Mouse (Mus musculus): ENCODE measurements around the gene Capn12. TPM values are rescaled to one million over a fixed set of nuclear protein-coding genes. Genes with fewer than 3 reads are reported as not detected.
"Not testable (repeated sequence)": the region's sequence is repeated elsewhere in the genome, so short reads cannot be mapped to it uniquely, and the experiment has no call there.

Gene Capn12
- polyA plus RNA-seq, 1 experiment from 2014 or later = 0.22 TPM

- H3K4me3 ChIP-seq (ENCODE audit: inconsistent target) = no peak overlapping the region
- H3K79me2 ChIP-seq (ENCODE audit: inconsistent target) = no peaks in the 10 kb centered on the region
- H3K27ac ChIP-seq = no peak overlapping the region
- WGBS (ENCODE audit: missing documents) = 95% methylated on average over 22 of the region's 28 CpGs
- no peaks in the 10 kb centered on the region for H3K36me3 ChIP-seq (ENCODE audit: inconsistent target)
These were observed 14.3 kb upstream of the Capn12 start for GRCm38 (mm10) chr7:28866769-28867507.

- 25% methylated on average over 17 of the region's 23 CpGs for WGBS (ENCODE audit: missing documents)
- not testable (repeated sequence) for H3K4me3 ChIP-seq (ENCODE audit: inconsistent target); H3K79me2 ChIP-seq (ENCODE audit: inconsistent target); H3K36me3 ChIP-seq (ENCODE audit: inconsistent target)
- peak overlapping the region; percentile 17 for H3K27ac ChIP-seq
These were observed 13.5 kb upstream of the Capn12 start for GRCm38 (mm10) chr7:28867508-28868340.

- H3K36me3 ChIP-seq (ENCODE audit: inconsistent target) = no peaks in the 10 kb centered on the region
- WGBS (ENCODE audit: missing documents) = 70% methylated on average over 20 of the region's 24 CpGs
- H3K79me2 ChIP-seq (ENCODE audit: inconsistent target) = no peaks in the 10 kb centered on the region
- H3K27ac ChIP-seq = no peak overlapping the region
- no peak overlapping the region for H3K4me3 ChIP-seq (ENCODE audit: inconsistent target)
These were observed 10.1 kb upstream of the Capn12 start for GRCm38 (mm10) chr7:28870901-28871664.

GRCm38 (mm10) chr7:28874565-28874964 is 6.7 kb upstream of the Capn12 start:
- Histone ChIP-seq H3K79me2 (ENCODE audit: inconsistent target) (no peaks in the 10 kb centered on the region), H3K27ac (no peak overlapping the region), H3K4me3 (ENCODE audit: inconsistent target) (no peak overlapping the region), H3K36me3 (ENCODE audit: inconsistent target) (no peaks in the 10 kb centered on the region)
- WGBS (ENCODE audit: missing documents) = 94% methylated on average over 2 of the region's 2 CpGs

- no peak overlapping the region for H3K4me3 ChIP-seq (ENCODE audit: inconsistent target)
- H3K79me2 ChIP-seq (ENCODE audit: inconsistent target) = no peaks in the 10 kb centered on the region
- H3K36me3 ChIP-seq (ENCODE audit: inconsistent target) = no peaks in the 10 kb centered on the region
- no peak overlapping the region for H3K27ac ChIP-seq
- 93% methylated on average over 3 of the region's 4 CpGs for WGBS (ENCODE audit: missing documents)
These were observed 5.1 kb upstream of the Capn12 start for GRCm38 (mm10) chr7:28876099-28876498.

- H3K27ac ChIP-seq = no peak overlapping the region
- 88% methylated on average over 7 of the region's 7 CpGs for WGBS (ENCODE audit: missing documents)
- no peaks in the 10 kb centered on the region for H3K36me3 ChIP-seq (ENCODE audit: inconsistent target)
- H3K79me2 ChIP-seq (ENCODE audit: inconsistent target) = no peaks in the 10 kb centered on the region
- no peak overlapping the region for H3K4me3 ChIP-seq (ENCODE audit: inconsistent target)
These were observed 4.1 kb upstream of the Capn12 start for GRCm38 (mm10) chr7:28877155-28877554.

GRCm38 (mm10) chr7:28877856-28878255 is 3.4 kb upstream of the Capn12 start:
- H3K79me2 ChIP-seq (ENCODE audit: inconsistent target) = no peaks in the 10 kb centered on the region
- H3K27ac ChIP-seq = no peak overlapping the region
- no peaks in the 10 kb centered on the region for H3K36me3 ChIP-seq (ENCODE audit: inconsistent target)
- 100% methylated on average over 4 of the region's 4 CpGs for WGBS (ENCODE audit: missing documents)
- H3K4me3 ChIP-seq (ENCODE audit: inconsistent target) = no peak overlapping the region

GRCm38 (mm10) chr7:28879606-28880005 is 1.6 kb upstream of the Capn12 start:
- Histone ChIP-seq H3K36me3 (ENCODE audit: inconsistent target) (no peaks in the 10 kb centered on the region), H3K79me2 (ENCODE audit: inconsistent target) (no peaks in the 10 kb centered on the region), H3K27ac (no peak overlapping the region), H3K4me3 (ENCODE audit: inconsistent target) (no peak overlapping the region)
- 91% methylated on average over 7 of the region's 7 CpGs for WGBS (ENCODE audit: missing documents)

GRCm38 (mm10) chr7:28880554-28880953 is 668 bp upstream of the Capn12 start:
- H3K36me3 ChIP-seq (ENCODE audit: inconsistent target) = no peaks in the 10 kb centered on the region
- H3K4me3 ChIP-seq (ENCODE audit: inconsistent target) = no peak overlapping the region
- no peaks in the 10 kb centered on the region for H3K79me2 ChIP-seq (ENCODE audit: inconsistent target)
- no peak overlapping the region for H3K27ac ChIP-seq
- WGBS (ENCODE audit: missing documents) = 89% methylated on average over 10 of the region's 10 CpGs

- H3K4me3 ChIP-seq (ENCODE audit: inconsistent target) = no peak overlapping the region
- no peak overlapping the region for H3K27ac ChIP-seq
- WGBS (ENCODE audit: missing documents) = 87% methylated on average over 10 of the region's 11 CpGs
- H3K36me3 ChIP-seq (ENCODE audit: inconsistent target) = no peaks in the 10 kb centered on the region
- H3K79me2 ChIP-seq (ENCODE audit: inconsistent target) = no peaks in the 10 kb centered on the region
These were observed 1.8 kb downstream of the Capn12 start for GRCm38 (mm10) chr7:28883039-28883438.

- H3K36me3 ChIP-seq (ENCODE audit: inconsistent target); H3K4me3 ChIP-seq (ENCODE audit: inconsistent target); H3K27ac ChIP-seq; H3K79me2 ChIP-seq (ENCODE audit: inconsistent target): not testable (repeated sequence)
- WGBS (ENCODE audit: missing documents) = 87% methylated on average over 3 of the region's 4 CpGs
These were observed 2.5 kb downstream of the Capn12 start for GRCm38 (mm10) chr7:28883704-28884103.

- WGBS (ENCODE audit: missing documents) = 40% methylated on average over 14 of the region's 14 CpGs
- no peaks in the 10 kb centered on the region for H3K79me2 ChIP-seq (ENCODE audit: inconsistent target)
- H3K27ac ChIP-seq = no peak overlapping the region
- H3K36me3 ChIP-seq (ENCODE audit: inconsistent target) = no peaks in the 10 kb centered on the region; the same call in 1 of the 2 replicates
- H3K4me3 ChIP-seq (ENCODE audit: inconsistent target) = no peak overlapping the region
These were observed 5.3 kb downstream of the Capn12 start for GRCm38 (mm10) chr7:28886486-28886885.

- WGBS (ENCODE audit: missing documents) = 15% methylated on average over 26 of the region's 27 CpGs
- no peaks in the 10 kb centered on the region for H3K79me2 ChIP-seq (ENCODE audit: inconsistent target)
- peaks cover 8% of the 10 kb centered on the region; the same call in 1 of the 2 replicates for H3K36me3 ChIP-seq (ENCODE audit: inconsistent target)
- H3K4me3 ChIP-seq (ENCODE audit: inconsistent target) = no peak overlapping the region
- H3K27ac ChIP-seq = no peak overlapping the region
These were observed 7.5 kb downstream of the Capn12 start for GRCm38 (mm10) chr7:28888701-28889161.

GRCm38 (mm10) chr7:28892601-28893000 is 11.4 kb downstream of the Capn12 start:
- Histone ChIP-seq H3K4me3 (ENCODE audit: inconsistent target) (no peak overlapping the region), H3K79me2 (ENCODE audit: inconsistent target) (no peaks in the 10 kb centered on the region), H3K36me3 (ENCODE audit: inconsistent target) (peaks cover 47% of the 10 kb centered on the region), H3K27ac (no peak overlapping the region)
- 92% methylated on average over 17 of the region's 17 CpGs for WGBS (ENCODE audit: missing documents)

Data from macrophage (primary cell).